Mouse (Mus musculus): ENCODE data around the gene Ptprj. TPM values are rescaled to one million over a fixed set of nuclear protein-coding genes. Genes with fewer than 3 reads are reported as not detected.

The Ptprj gene
- total RNA-seq, 2 experiments from 2014 or later, result 15.0 to 18.1 TPM

DNA sequence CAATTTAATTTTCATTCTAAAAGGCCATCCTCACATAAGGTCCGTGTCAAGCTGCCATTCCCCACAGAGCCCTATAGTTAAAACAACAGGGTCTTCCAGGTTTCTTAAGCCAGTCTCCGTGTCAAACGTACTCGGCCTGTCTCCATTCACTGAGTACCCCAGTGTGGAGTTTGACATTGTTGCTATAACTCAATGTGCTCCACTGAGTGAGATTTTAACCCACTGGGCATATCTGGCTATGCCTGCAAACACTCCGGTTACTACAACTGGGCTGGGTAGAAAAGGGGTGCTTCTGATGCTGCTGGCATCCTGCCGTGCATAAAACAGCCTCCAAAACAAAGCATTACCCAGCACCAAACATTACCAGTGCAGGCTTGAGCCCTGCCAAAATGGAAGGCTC is 53.5 kb downstream of the Ptprj start:
- DNase-seq (ENCODE audit: low spot score in 2 of 2), result no peak

GRCm38 (mm10) chr2:90526564-90526963 is 53.9 kb downstream of the Ptprj start:
- no peak for DNase-seq (ENCODE audit: low spot score in 2 of 2)

- no peak for DNase-seq (ENCODE audit: low spot score in 2 of 2)
Observed at GRCm38 (mm10) chr2:90525807-90526206, 54.6 kb downstream of the Ptprj start.

DNA sequence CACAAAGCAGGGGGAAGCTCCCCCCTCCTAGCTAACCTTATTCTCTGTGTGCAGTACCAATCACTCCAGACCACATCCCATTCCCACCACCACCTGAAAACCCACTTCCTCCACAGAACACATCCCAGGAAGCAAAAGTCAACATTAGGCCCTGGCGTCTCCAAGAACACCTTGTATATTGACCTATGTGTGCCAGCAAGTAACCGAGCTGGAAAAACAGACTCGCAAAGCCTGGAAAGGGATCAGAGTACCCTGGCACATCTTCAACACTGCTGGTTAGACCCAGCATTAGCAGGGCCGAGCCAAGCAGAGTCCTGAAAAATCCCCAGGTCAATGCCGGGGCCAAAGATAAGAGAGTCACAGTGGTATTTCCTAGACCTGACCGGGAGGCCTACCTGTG is 58.0 kb downstream of the Ptprj start:
- no peak for DNase-seq (ENCODE audit: low spot score in 2 of 2)

DNA sequence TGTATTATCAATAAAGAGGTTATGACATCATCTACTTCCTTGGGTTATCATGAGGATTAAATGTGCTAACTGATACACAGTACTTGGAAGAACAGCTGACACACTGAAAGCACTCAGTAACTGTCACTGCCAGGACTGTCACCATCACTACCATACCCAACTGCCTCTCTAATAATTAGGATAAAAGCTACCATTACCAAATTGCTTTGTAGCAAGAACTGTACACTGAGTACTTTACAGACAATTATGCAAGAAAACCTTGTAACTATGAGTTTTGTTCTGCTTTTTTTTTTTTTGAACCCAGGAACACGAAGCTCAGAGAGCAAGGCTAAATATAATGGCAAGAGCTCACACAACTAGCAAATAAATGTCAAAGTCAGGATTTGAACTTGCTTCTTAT is 58.5 kb downstream of the Ptprj start:
- DNase-seq (ENCODE audit: low spot score in 2 of 2), result no peak

DNA sequence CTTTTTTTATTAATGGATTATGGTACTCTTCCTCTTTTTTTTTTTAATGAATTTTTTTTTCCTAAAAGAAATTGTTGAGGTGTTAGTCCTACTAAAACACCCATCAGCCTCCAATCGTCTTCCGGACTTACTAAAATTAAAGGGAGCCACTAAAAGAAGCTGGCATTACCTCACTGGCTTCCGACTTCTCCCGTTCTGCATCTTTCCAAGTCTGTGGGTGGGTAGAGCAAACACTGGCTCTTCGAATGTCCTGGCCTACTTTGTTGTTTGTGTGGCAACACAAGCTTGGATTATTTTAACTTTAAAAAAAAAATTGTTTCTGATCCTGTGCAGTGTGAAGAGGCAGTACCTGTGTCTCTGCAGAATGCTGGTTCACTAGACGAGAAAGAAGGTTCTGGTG is 62.2 kb downstream of the Ptprj start:
- DNase-seq (ENCODE audit: low spot score in 2 of 2), result no peak

DNA sequence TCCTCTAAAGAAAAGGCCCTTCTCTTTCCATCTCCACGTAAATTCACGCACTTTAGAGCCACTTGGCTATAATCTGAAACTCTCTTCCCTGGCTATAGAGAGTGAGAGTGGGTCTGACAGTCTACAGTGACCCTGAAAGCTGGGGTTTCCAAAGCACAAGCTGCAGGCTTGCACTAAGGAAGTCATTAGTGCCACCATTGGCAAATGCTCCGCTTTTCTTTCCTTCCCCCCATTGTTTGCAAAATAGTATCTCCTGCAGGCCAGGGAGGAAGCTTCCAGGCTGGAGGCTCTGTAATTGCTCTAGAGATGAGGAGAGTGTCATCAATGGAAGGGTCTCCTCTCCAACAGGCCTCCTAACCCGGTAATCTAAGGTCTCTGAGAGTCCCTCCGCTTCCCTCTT is 65.5 kb downstream of the Ptprj start:
- DNase-seq (ENCODE audit: low spot score in 2 of 2), result no peak

DNA sequence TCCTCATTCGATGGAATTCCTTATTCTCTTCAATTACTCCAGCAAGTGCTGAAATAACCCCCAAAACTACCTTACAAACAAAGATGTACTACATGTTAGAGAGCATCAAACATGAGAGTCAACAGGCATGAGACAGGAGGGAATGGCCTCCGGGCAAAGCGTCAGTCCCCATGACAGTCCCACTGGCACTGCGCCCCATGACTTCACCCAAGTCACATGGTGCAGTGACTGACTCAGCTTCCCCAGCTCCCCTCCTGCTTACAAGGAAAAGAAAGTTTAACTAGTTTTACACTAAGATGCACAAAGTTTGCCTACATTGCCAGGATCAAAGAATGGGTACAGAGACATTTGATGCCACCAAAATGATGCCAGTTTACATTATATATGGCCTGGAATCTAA is 71.2 kb downstream of the Ptprj start:
- peak; percentile 39 to 43 for DNase-seq (ENCODE audit: low spot score in 2 of 2)

DNA sequence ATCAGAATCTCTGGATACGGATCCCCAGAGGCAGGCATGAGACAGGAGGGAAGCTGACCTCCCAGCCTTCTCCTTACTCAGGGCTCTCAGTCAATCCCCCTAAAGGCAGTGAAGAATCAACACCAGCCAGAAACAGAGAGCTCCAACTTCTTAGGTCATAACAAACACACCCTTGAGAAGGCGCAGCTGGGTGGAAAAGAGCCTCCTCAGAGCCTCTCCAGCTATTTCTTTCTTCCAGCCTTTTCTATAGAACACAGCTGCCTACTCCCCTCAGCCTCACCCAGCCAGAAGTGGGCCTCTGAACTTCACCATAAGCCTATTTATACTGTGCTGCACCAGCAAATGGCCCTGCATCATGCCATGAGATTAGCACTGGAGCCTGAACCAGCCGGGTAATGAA is 74.3 kb downstream of the Ptprj start:
- DNase-seq (ENCODE audit: low spot score in 2 of 2), result no peak

- DNase-seq (ENCODE audit: low spot score in 2 of 2), result no peak
Observed at GRCm38 (mm10) chr2:90504731-90505171, 75.7 kb downstream of the Ptprj start.

DNA sequence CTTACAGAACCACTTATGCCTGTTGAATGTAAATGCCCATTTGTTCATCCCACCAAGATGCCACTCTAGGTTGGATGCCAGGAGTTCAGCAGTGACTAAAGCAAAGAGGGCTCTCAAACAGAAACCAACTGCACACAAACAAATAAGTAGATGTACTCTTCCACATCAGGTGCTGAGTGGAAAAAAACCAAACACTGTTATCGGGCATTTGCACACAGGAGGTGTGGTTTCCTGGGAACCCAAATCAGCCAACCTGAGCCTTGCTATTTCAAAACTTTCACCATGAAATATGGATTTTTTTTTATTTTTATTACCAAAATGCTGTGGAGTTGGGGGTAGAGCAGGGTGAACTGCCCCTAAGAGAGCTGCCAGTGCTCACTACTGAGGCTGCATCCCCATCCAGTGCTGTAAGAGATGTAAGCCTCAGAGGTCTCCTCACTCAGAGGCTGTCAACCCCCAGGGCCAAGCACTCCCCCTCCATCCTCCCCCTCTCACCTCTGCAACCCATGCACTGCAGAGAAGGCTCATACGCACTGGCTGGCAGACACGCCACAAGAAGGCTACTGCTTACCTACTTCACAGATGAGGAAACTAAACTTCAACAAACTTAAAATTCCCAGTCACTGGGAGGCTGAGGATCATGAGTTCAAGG is 77.1 kb downstream of the Ptprj start:
- DNase-seq (ENCODE audit: low spot score in 2 of 2), result no peak

GRCm38 (mm10) chr2:90502738-90503137 is 77.7 kb downstream of the Ptprj start:
- no peak for DNase-seq (ENCODE audit: low spot score in 2 of 2)

DNA sequence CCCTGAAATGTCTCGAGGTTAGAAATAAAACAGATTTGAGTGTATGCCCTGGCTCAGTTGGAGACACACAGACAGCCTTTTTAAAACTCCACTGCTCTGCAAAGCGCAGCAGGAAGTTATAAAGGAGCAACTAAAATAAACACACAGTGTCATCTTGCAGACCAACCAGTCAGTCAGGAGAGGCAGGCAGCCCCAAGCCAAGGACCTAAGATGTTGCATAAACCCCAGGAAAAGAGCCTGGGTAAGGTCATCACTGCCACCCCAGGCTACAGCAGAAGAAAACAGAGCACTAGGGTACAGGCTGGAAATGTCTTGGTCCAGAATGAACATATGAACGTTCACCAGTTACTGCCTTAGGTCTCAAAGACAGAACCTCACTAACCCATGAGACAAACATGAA is 78.7 kb downstream of the Ptprj start:
- DNase-seq (ENCODE audit: low spot score in 2 of 2), result no peak

DNA sequence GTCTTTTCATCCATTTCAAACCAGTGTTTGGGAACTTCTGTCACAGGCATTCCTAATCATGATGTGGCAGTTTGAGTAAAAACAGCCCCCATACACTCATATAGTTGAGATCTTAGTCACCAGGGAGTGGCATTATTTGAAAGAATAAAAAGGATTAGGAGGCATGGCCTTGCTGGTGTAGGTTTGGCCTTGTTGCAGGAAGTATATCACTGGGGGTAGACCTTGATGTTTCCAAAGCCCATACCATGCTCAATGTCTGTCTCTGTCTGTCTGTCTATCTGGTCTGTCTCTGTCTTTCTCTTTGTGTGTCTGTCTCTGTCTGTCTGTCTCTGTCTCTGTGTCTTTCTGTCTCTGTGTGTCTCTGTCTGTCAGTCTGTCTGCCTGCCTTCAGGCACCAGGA is 79.6 kb downstream of the Ptprj start:
- DNase-seq (ENCODE audit: low spot score in 2 of 2), result no peak

DNA sequence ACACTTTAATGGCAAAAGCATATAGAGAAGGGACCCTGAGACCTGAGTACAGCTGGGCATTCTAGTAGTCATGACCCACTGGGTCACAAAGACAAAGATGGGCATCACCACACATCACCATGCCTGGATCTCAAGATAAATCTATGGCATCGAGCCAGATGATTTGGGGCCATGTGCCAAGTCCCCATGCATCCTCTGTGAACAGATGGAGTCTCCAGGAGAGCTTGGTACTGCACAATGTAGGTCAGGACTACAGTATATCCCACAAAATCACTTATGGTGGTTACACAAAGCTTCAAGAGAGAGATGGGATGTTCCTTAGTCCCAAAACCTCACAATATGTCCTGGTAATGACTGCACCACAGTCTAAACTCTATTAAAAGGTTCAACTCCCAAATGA is 81.4 kb downstream of the Ptprj start:
- no peak for DNase-seq (ENCODE audit: low spot score in 2 of 2)

- DNase-seq (ENCODE audit: low spot score in 2 of 2), result no peak
Observed at GRCm38 (mm10) chr2:90497551-90497950, 82.9 kb downstream of the Ptprj start.

DNA sequence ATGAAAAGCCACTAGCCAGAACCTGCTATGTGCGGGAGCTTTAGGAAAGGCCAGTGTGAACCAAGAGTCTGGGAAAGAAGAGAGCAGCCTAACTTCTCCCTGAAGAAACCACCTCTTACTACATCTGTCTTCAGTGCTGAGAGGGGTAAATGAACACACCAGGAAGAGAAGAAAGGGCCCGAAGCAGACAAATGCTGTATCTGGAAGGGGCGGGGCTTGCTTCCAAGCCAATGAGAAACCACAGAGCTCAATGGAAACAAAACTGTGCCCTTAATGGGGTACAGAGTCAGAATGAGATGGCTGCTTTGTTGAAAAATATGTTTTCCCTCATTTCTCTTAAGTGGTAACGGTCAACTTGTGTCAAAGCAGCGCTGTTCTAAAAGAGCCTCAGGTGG is 83.8 kb downstream of the Ptprj start:
- DNase-seq (ENCODE audit: low spot score in 2 of 2), result no peak

GRCm38 (mm10) chr2:90496012-90496679 is 84.3 kb downstream of the Ptprj start:
- no peak for DNase-seq (ENCODE audit: low spot score in 2 of 2)

DNA sequence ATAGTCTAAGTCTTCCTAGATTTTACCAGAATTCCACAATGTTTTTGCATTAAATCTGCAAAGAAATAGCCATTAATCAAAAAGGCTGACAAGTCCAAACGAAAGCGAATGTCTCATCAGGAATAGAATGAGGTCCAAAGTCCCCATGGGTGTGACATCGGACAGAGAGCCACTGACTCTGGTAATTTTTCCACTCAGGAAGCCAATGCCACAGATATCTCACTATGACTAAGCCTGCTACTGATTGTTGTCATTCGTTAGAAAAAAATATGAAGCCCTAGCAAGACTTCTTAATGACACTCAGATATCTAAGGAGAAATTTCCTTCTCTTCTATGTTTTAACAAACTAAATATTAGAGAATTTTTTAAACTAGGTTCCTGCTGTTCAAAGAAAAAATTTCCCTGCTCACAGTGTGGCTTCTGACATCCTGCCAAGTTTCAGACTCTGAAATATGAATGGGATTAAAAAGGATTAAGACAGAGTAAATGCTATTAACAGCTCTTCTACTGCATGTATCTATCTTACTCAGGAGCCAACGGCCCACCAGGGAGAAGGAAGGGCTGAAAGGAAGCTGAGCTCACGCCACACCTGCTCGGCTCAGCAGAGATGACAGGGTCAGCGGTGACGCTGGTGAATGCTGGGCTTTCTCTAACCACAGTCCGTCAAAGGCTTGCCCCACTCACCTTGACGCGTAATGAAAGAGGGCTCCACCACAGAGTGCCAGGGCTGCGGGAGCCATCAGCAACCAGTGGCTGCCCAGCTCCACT is 90.0 kb downstream of the Ptprj start:
- no peak for DNase-seq (ENCODE audit: low spot score in 2 of 2)

GRCm38 (mm10) chr2:90489839-90490238 is 90.6 kb downstream of the Ptprj start:
- DNase-seq (ENCODE audit: low spot score in 2 of 2), result no peak

DNA sequence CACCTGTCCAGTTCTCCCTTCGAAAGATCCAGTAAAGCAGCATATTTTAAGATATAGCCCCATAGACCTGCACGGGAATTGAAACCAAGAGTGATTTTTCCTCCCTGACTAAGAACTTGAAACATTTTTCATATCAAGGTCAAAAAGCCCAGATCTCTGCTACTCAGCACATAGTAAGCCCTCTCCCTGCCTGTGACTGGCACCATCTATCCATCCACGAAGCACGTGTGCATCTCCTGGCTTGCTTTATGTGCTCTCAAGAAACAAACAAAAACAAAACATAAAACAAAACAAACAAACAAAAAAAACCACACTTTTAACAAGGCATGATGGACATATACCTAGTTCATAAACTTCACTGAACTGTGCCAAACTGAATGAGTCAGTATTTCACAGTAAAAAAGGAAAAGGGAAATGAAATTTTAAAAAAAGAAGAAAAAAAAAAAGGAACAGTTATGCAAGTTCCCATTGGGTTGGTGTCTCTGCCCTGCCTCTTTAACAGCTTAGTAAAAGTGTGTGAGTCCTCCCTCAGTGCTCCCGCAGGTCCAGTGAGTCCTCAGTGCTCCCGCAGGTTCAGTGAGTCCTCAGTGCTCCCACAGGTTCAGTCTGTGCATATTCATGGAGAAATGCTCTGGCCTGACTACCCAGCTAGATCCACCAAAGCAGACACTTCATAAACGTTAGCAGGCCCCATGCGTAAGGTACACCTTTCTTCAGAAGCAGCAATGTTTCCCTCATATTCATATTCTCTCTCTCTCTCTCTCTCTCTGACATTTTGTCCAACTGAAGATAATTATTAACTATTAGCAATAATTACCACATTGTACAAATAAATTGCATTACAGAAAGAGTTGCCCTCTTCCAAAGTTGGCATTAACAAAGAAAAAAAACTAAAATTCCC is 91.5 kb downstream of the Ptprj start:
- DNase-seq (ENCODE audit: low spot score in 2 of 2), result no peak
